Mouse (Mus musculus) cortical plate, adult 2 months (tissue): ENCODE results near the gene Nf2.

Experiments used
- CTCF ChIP-seq: fragments of 200-500 bp; IDR thresholded peaks from 2 replicates; pipeline ENCODE4 v1.5.1; 2011; ENCODE audit warnings: mild to moderate bottlenecking, control low read depth, low read length; ENCODE audit not compliant: insufficient read depth; ENCODE audit errors: extremely low read depth
- POLR2A ChIP-seq: fragments of 200-500 bp; IDR thresholded peaks from 2 replicates; pipeline ENCODE4 v1.6.1; 2011; ENCODE audit warnings: mild to moderate bottlenecking, low read length, control low read depth; ENCODE audit not compliant: insufficient read depth; ENCODE audit errors: extremely low read depth

GRCm38 (mm10) chr11:4718548-4718947 is 130.8 kb downstream of the Nf2 start:
- TF ChIP-seq POLR2A (no peak), CTCF (no peak)
